Mouse (Mus musculus): ENCODE data around the gene Hspa13.

The Hspa13 gene

DNA sequence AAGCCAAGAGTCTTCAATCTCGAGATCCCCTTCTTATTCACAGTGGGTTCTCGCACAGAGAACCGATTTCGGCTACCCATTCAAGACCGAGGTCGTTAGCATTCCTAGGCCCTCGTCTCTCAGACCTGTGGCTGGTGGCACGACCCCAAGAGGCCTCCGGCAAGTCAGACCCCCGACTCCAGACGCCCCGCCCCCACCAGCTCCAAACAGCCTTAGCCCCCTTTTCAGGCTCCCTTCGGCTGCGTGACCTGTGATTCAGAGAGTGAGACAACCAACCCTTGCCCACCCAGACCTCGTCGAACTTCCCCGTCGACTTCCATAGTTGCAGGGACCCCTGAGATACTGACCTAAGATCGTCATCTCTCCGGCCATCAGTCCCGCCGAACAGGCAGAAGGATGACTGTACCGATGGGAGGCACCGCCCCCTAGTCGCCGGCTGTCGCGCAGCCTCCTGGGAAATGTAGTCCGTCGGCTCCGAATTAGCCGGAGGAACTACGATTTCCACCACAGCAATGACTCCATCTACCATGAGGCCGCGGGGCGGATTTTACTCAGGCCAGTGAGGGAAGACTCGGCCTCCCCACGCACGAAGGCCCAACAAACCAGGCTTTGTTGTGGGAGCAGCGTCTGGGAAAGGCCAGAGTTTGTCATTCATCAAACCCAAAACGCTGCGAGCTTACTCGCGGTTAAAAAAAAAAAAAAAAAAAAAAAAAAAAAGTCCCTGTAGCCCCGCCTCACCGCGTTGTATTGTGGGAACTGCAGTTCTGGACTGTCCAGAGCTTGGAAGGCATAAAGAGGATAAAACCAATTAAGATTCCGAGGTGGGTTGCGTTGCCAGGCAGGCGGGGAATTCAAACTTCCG lies at the start of gene Hspa13:
Gene Hspa13, minus strand, starts transcription at position 717 of the 862 bp plus-strand sequence.
- DNase-seq (ENCODE audit: low spot score), result peak; percentile 100

DNA sequence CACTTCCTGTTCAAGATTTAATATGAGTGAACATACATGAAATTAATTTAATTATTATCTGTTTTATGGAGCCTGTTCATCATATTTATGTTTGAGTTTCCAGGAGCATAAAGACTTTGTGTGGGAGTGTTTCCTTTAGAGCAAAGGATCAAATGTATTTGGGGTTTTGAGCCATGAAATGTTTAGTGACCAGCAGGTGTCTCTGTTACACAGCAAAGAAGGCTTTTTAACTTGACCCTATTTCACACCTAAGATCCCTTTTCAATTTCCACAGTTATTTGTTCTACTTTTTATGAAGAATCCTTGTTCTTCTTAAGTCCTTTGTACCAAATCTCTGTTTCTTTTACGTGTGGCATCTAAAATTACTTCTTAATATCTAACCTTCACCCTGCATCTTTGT lies 12.4 kb upstream of the Hspa13 start:
- peak; percentile 70 for DNase-seq (ENCODE audit: low spot score)

DNA sequence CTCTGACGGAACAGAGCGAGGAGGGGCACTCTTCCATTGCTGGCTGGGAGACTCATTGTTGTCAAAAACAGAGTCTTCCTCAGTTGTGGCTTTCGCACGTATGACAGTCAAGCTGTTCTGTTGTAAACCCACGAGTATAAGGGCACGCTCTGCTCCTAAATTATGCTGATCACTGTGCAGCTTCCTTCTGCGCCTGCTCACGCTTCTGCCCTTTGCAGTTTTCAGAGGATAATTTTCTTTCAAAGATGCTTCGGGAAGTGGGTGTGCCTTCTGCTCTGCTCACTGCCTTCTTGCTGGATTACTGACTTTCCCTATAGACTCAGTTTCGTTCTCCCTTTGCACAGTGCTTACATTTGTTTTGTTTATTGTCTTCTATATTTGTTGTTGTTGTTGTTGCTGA lies 6.3 kb upstream of the Hspa13 start:
- no peak for DNase-seq (ENCODE audit: low spot score)

DNA sequence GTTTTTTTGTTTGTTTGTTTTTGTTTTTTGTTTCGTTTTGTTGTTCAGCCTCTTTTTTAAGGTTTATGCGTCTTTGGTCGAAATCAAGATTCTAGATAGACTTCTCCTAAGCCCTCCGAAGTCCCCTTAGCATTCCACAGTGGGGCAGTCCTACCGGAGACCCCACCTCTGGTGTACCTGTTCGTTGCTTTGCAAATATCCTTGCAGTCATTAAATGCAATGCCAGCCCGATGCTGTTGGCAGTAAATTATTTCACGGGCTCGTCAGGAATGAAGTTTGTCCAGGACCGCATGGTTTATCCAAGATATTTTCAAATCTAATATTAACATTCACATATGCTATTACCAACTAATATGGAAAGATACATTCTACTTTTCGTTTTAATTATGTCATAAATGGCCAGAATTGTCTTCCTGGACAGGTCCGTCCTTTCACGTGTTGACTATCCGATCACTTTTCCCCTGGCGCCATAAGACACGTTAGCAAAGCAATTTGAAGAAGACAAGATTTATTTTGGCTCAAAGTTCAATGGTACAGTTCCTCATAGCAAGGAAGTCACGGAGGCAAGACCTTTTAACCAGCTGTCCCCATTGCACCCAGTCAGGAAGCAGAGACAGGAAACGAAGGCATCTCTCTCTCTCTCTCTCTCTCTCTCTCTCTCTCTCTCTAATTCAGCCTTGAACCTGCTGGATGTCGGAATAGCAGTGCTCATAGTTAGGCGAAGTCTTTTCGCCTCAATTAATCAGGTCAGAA lies 522 bp upstream of the Hspa13 start:
- DNase-seq (ENCODE audit: low spot score), result no peak

DNA sequence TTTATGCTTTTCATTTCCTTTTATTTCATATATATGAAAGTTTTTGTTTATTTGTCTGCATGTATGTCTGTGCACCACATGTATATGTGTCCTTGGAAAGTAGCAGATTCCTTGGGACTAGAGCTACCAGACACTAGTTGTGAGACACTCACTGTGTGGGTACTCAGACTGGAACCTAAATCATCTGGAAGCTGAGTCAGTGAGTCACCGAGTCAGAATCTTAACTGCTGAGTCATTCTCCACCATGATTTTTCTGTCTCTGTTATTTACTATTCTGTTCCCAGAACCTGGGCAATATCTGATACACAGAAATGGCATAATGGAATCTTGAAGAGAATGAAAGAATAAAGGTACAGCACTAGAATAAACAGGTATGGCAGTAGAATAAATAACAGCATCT lies 14.0 kb downstream of the Hspa13 start:
- no peak for DNase-seq (ENCODE audit: low spot score)

DNA sequence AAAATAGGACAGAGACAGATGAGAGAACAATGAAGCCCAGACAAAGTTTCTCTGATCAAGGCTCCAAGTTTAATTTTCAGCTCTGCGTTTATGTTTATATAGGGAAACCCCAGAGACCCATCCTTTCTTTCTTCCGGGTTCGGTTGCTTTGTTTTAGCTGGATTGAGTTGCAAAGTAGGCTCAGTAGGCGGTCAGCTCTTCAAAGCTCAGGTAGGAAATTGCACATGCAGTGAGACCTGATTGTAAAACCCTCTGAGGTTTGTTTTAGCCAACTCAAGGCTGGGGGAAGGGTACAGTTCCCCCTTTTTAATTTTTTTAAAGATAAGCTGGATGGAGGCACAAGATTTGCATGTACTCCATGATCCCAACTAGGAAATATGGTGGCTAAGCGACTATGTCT lies 16.8 kb downstream of the Hspa13 start:
- no peak for DNase-seq (ENCODE audit: low spot score)

DNA sequence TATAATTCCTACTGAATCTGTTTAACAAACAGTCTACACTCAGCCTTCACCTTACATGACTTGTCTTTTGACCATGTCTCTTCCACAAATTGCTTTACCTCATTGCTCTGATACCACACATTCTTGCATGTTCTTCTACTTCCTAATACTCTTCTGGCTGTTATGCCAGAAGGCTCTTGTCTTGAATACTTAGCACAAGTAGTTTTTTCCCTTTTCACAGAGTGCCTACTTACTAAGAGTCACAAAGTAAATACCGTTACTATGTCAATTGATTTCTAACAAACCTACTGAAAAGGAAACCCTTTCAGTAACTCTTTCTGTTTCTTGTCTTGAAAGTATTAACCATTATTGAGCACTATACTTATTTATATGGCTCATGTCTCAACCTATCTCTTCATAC lies 18.0 kb downstream of the Hspa13 start:
- DNase-seq (ENCODE audit: low spot score), result no peak

DNA sequence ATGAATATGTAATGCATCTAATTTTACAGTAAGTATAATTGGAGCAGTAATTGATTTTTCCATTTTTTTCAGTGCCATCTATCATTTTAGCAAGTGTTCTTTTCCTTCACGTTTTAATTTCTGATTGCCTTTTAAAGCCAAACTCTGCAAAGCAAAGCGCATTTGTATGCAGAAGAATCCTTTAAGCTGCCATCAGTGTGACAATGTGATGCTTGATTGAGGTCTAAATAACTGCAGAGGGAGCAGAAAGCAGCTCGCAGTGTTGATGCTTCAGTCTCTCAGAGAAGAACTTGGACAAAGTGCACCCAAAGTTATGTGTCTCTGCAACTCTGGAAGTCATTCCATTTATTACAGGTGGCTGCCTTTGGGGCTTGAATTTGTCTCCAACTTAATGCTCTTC lies 22.9 kb downstream of the Hspa13 start:
- no peak for DNase-seq (ENCODE audit: low spot score)

DNA sequence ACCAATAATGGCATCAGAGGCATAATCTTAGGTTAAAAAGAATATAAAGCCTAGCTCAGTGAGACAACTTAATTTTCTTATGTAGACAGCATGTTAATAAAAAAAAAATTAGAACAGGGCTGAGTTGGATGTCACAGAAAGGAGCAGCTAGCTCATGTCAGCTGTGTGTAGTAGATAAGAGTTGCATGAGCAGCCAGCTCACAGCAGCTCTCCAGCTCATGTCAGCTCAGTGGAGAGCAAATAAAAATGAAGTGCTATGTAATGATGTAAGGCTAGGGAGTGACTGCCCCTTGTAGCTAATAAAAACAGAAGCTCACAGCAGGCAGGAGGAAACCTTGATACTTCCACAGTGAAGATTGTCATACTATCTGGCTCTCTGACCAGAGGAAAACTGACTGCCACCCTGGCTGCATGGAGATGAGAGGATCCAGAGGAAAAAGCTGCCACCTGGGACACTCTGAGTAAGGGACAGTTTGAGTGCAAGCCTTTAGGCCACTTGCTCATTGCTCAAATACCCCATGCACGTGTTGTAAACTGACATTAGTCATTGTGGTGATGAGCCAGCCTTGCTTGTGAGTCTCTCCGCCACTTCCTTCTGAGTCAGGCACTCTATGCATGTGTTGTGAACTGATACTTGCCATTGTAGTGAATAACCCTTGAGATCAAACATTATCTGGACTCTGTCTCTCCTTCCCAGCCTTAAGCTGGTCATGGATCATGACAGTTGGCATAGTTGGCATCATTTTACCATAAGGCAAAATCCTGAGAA lies 49.3 kb downstream of the Hspa13 start:
- DNase-seq (ENCODE audit: low spot score), result no peak

DNA sequence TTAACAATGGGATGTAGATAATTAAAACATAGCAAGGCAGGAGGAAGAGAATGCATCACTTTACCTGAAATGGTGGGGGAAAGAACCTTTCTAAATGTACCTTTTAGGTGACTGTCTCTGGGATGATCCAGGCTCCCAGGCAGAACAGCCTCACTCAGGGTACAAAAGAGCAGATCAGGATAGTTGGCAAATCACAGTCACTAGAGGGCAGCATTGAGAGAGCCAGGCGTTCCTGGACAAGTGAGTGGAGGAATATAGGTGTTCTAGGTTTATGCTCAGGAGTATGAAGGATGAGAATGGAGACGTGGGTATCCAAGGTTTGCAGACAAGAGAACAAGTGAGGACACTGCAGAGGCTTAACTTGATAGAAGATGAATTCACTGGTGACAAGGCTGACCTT lies 70.7 kb downstream of the Hspa13 start:
- DNase-seq (ENCODE audit: low spot score), result peak; percentile 72

All from adipocyte (in vitro differentiated cells).